Mouse (Mus musculus): ENCODE data around the gene Tent4a.

Tent4a gene

DNA sequence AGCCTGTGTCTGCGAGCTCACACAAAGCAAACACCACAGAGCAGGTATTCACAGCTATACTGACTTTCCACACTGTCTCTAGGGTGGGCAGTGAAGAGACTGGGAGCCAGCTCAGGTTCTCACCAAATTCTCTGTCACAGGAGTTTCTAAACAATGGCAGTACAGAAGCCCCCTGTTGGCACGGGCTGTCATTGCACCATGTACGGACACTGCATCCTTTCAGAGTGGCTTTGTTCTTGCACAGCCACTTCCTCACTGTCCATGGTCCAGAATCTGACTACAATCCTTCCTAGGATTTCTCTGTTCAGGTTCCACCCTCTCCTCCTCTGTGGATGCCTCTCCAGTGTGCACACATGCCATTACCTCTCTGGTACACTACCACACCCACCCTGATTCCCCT lies 10.6 kb upstream of the Tent4a start:
- DNase-seq (ENCODE audit: low spot score in 2 of 2), result no peak

DNA sequence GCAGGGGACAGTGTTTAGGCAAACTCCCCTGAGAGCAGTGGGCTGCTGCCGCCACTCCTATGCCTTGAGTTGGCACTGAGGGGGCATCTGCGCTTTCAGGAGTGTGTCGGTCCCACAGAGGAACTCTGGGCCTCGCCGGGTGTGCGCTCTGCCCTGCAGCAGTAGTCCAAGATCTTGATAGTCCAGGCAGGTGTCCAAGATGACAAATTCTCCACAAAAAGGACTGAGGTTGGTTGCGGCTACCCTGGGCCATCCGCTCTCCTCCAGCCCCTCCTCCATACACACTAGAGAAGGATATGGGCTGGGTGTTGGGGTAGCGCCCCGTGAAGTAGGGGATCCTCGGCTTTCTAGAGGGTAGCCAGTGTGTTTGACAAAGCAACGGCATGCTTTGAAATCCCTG lies 9.2 kb upstream of the Tent4a start:
- no peak for DNase-seq (ENCODE audit: low spot score in 2 of 2)

DNA sequence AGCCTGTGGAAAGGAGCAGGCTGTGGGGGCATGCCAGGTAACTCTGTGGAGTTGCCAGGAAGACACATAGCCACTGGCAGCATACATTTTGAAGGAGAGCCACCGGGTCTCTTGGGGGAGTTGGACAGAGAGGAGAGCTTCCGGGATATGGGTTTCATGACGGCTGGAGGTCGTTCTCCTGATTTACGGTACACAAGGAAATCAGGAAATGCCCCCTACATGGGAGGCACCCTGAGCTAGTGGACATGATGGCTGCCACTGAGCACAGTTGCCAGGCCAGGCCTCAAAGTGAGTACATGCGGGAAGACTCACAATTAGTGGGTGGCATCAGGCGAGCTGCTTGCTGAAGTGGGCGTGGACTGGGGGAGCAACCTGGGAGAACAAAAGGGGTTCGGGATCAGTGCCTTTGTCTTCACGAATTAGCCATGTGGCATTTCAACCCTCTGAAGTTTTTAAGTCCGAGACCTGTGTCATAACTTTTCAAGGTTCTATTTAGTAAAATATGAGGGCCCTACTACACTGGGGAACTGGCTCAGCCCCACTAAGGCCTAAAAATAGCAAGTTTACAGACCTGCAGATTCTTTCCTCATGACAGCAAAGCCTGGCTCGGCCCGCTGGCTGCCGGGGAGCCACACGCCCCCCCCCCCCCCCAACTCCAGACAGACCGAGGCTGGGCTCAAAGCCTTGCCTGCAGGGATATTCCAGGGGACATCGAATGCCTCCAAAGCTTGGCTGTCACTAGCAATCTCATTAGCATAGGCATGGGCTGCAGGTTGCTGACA lies 8.3 kb upstream of the Tent4a start:
- no peak for DNase-seq (ENCODE audit: low spot score in 2 of 2)

DNA sequence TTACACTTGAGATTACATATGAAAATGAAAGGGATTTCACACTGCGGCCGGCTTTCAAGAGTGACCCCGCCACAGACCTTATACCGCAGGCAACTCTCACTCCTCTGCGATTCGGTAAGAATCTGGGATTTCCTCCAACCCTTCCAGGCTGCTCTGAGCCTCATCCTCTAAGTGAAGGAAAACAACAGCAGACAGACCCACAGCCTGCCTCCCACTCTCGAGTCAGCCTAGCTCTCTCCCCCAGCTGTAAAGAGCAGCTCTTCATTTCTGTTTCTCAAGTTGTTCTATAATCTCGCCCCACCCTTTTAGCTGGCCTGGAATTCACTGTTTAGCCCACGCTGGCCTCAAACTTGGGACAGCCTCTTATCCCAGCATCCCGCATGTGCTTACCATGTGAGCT lies 7.4 kb upstream of the Tent4a start:
- DNase-seq (ENCODE audit: low spot score in 2 of 2), result peak in 1 of 2 experiments; percentile 78

DNA sequence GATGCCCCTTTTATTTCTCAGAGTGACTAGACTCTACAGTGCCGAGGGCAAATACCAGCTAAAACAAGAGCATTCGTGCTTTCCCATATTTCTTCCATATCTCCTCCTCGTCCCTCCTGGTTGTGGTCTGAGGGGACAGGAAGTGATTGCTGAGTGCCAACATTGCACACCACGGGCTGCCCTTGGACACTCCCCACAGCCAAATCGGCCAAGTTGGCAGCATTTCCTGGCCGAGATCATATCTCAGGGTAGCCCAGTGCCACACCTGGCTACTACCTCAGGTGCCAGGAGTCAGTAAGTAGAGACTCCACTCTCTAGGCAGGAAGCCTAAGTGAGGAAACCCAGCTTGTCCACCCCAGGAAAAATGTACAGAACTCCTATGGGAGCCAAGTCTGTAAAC lies 6.8 kb upstream of the Tent4a start:
- DNase-seq (ENCODE audit: low spot score in 2 of 2), result no peak

DNA sequence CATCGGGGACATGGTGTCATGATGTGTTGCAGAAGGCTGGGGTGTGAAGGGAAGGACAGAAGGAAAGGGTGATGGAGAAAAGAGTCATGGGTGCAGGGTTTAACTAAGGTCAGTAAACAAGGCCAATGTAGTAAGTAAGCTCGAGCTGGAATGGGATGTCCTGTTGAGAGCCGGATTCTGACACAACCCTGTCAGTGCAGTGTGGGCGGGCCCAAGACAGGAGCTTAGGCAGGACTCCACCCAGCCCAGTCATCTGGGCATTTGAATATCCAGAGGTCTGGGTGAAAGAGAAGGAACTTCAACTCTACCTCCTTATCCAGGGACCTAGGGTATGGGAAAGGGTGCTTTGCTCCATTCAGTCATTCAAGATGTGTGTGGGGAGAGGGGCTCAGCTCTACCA lies 3.9 kb upstream of the Tent4a start:
- no peak for DNase-seq (ENCODE audit: low spot score in 2 of 2)

DNA sequence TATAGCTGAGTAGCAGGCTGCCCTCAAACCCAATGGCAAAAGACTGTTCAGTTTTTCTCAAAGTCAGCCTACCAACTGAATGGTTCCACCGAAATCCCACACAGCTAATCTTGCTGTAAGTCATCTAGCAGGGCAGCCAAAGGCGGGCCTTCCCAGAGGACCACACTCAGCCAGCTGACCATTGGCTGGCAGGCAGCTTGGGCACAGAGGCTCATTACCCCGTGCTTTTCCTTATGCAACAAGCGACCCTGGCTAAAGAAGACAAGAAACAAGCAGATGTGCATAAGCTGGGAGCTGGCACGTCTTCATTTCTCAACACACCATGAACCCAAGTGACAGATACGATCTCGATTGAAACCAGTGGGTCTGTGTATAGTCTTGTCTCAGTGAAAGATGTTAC lies 2.9 kb upstream of the Tent4a start:
- no peak for DNase-seq (ENCODE audit: low spot score in 2 of 2)

DNA sequence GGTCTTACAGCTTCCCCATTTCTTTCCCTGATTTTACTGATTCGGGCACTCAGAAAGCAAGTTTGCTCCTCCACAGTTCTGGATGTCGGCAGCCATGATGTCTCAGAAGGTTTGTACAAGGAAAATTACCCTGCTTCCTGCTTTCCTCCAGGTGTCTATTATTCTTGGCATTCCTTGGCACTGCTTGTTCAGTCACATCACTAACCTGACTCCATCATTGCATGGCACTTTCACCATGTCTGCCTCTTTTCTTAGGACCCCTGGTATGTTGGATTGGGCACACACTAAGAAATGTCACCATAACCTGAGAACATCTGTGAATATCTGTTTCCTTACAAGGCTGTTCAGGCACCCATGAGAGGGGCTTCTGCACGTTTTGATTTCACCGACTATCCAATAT lies 1.6 kb upstream of the Tent4a start:
- DNase-seq (ENCODE audit: low spot score in 2 of 2), result no peak

DNA sequence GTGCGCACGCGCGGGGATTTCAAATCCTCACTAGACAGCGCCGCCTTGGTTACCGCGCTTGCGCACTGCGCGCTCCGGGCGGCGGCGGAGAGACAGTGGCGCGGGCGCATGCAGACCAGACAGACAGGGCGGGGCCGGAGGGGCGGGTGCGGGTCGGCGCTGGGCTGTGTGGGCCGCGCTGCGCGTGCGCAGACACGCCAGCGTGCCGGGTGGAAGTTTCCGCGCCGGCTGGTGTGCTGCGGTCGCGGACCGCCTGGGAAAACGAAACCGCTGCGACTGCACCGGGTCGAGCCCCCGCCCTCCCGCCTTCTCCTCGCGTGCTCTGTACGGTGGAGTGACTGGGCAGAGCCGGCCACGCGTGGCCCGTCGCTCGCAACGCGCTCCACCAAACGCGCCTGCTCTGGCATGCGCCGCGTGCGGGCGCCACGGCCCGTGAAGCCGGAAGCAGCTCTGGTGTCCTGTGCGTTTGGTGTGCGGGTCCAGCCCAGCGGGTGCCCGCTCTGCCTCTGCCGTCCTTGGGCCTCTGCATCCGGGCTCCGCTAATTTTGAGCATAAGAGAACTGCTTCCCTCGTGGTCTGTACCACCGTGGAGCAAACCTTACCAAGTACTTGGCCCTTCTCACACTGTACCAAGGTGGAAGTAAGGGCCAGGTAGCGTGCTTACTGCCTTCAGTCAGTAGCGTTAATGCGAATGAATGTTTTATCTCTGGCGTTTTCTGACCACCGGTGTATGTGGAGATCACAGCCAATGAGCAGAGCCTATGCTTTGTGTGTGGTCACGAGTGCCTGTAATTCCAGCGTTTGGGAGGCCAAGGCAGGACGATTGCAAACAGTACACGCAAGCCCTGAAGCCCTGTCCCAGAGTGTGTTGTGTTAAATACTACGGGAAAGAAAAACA lies 486 bp upstream of the Tent4a start:
- peak; percentile 93 to 97 for DNase-seq (ENCODE audit: low spot score in 2 of 2)

DNA sequence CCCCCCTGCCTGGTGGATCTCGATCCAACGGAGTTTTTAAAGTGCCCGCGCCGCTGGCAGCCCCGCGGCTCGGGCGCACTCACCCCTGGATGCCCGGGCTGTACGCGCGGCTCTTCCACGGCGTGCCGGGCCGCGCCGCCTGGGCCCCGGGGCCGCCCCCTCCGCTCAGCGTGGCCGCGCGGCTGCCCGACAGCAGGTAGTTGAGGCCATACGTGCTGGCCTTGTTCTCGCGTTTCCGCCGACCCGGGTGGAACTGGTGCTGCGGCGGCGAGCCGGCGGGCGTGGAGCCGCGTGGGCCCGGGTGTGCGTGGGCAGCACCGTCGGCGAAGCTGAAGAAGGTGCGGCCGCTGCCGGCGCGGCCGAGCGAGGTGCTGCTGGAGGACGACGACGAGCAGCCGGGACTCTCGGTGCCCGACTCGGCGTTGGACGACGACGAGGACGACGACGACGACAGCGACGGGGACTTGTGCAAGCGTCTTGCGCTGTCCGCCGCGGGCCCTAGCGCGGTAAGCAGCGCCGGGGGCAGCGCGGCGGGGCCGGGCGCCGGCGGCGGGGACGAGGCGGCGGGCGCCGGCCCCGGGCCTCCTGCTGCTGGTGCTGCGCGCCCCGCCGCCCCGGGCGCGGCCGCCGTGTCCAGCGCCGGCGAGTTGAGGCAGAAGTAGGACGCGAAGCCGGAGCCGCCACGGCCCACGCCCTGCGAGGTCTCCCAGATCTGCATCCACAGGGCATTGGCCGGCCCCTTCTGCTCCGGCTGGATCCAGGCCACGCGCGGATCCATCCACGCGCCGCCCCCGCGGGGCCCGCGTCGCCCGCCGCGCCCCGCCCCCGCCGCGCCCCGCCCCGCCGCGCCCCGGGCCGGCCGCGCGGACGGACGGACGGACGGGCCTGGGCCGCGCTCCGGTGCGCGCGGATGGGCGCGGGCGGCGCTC lies 748 bp downstream of the Tent4a start, which contains the start of gene Nsun2:
Gene Nsun2, plus strand, starts transcription at position 342 of the 929 bp plus-strand sequence.
- DNase-seq (ENCODE audit: low spot score in 2 of 2), result no peak

DNA sequence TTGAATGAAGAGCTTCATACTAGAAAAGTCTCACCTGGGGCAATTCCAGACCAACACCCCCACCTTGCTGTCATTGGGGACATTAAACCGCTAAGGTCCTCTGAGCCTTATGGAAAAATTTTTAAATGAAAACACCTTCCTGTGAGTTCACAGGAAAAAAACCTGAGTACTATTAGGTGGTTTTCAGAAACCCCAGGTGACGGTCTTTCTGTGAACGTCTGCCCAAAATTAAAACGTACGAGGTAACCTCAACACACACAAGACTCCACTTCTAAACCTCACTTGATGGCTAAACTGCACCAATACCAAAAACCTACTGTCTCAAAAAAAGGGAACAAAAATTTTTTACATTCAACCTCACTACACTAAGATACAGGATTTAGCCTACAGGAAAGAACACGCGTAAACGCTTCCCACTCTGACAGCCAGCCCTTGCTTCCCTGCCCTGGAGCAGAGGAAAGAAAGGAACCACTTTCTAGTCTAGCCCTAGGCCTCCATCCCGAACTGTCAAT lies 1.5 kb downstream of the Tent4a start:
- DNase-seq (ENCODE audit: low spot score in 2 of 2), result no peak

DNA sequence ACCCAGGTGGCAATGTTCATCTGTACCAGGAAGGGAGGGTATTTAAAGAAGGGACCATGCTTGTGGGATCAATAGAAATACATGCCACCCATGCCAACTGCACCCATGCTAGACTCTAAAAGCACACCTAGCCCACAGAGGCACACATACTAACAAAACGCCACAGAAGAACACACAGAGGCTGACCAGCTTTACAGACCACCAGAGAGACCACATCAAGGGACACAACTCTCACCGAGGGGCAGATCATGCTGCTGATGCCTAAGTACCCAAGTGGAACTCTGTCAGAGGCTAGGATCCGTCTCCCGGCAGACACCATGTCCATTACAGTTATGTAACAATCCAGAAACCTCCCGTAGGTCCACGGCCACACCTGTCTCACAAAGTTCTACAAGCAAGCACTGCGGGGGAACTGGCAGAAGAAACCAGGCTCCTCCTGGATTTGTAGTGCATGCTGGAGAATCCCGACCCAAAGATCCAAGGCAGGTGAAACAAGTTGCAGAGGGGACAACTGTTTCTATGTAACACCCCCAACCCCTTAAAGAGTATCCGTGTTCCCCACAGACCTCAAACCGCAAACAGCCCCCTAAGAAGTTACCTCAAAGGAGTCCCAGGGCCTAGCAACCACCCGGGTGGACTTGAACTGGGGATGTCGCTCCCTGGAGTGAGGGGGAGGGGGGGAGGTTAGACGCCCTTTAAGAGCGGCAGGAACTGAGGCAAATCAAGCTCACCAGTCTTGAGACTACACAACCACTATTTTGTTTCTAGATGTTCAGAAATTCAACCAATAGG lies 2.1 kb downstream of the Tent4a start:
- DNase-seq (ENCODE audit: low spot score in 2 of 2), result no peak

DNA sequence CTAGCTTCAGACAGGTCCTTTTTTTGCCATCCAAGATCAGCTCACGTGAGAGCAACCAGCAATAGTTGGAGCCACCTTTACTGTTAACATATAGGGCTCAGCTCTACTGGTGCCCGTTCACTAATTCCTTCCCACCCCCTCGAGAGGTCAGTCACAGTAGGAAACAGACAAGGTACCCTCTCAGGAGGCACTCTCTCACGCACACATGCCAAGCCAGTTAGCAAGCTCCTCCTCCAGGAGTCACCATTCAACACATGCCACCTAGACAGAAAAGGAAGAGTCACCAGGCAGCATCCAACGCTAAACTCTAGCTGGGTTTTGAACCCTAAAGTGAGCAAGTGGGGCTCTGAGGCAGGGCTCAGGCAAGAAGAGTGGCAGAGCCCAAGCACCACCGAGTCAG lies 3.0 kb downstream of the Tent4a start:
- no peak for DNase-seq (ENCODE audit: low spot score in 2 of 2)

DNA sequence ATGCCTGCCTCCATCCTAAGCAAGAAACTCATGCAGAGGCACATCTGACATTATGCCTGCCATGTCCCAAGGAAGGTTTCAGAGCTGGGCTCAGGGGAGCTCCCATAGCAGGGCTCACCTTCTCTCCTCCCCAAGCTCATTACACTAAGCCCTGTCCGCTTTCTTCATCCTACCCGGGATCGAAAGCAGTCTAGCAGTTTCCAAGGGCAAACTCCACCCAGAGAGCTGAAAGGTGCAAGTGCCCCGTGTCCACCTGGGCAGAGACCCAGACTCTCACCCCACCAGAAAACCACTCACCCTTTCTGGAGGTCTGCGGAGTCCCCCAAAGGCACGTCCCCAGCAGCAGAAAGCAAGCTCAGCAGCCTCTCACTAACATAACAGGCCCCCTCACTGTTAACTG lies 3.5 kb downstream of the Tent4a start:
- no peak for DNase-seq (ENCODE audit: low spot score in 2 of 2)

DNA sequence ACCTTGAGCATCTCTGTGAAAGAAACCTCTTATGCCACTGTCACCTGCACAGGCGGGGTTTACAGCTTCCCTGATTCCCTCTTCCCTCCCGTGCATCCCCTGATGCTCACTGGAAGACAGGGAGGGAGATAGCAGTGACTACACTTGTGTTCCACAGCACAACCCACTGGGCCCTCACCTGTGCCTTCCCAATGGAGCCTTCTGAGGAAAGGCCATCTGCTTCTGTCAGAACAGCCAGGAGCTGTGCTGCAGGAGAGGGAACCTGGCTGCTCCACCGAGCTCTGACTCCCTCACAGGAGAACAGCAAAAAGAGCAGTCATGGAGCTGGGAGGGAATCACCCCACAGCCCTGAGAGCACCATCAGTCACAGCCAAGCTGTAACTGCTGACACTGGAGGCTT lies 4.3 kb downstream of the Tent4a start:
- DNase-seq (ENCODE audit: low spot score in 2 of 2), result no peak

DNA sequence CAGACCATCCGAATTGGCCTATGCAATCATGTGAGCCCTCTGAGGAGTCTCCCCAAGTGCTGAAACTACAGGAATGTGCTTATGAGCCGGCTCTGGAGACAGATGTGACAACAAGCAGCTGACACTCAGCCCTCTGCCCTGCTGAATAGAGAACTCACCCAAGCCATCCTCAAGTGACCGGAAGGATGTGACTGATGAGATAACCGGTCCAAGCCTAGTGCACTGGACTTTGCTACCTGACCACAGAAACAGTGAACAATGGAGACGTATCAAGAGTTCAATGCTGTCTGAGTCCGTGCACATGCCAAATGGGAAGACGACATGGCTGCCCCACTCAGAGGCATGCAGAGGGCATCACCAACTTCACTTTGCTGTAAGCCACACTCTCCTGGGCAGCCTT lies 5.9 kb downstream of the Tent4a start:
- DNase-seq (ENCODE audit: low spot score in 2 of 2), result no peak

DNA sequence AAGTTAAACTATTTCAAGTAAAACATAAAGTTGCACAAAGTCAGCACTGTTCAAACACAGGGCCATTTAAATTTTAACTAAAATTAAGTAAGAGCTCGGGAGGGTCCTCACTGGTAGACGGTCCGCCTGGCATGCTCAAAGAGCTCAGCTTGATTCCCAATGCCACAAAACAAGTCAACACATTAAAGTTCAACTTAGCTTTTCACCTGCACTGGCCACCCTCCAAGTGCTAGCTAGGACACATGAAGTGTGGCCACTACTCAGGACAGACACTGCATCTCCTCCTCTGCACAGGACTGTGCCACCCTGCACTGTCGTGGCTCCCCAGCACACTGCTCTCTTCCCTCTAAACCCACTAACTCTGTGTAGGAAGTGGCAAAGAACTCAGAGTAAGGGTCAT lies 8.6 kb downstream of the Tent4a start:
- no peak for DNase-seq (ENCODE audit: low spot score in 2 of 2)

DNA sequence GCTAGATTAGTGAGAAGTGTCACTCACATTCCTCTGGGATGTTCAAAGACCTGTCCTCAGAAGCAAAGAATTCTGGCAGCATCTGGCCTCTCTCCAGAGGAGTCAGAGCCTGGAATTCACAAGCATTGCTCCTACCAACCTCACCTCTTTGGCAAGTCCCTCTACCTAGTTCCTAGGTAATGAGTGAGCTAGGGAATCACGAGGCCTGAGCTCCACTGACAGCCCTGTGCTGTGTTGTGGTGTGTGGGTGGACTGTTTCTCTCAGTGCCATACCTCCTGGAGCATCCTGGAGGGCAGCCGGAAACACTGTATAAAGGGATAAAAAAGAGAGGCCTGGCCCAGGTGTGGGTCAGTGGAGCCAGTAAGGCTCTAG lies 10.3 kb downstream of the Tent4a start:
- no peak for DNase-seq (ENCODE audit: low spot score in 2 of 2)

DNA sequence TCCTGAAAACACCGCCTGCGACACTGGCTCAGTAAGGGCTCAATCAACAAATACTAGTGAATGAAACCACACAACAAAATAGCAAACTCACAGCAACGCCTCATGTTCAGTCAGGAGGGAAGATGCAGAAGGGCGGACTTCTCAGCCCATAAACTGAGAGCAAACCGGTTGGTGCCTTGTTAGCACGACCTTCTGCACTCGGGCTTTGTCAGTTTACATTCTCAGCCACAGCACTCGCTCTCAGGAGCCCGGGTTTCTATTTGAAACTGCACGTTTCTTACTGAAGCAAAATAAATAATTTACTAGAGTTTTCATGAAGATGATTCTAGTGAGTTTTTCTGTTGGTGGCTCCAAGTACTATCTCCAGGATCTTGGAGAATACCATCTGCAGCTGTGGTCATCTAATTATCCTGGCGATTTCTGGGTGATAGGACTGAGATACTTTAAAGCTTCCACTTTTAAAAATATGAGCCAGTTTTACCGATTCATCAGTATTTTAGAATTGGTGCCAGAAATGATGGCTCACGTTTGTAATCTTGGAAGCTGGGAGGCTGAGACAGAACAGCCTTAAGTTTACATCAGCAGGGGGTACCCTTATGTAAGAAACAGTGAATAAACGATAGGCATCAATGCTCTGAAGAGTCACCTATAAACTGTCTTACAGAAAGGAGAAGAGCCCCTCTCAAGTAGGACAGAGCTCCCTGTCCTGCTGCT lies 10.8 kb downstream of the Tent4a start:
- DNase-seq (ENCODE audit: low spot score in 2 of 2), result no peak

DNA sequence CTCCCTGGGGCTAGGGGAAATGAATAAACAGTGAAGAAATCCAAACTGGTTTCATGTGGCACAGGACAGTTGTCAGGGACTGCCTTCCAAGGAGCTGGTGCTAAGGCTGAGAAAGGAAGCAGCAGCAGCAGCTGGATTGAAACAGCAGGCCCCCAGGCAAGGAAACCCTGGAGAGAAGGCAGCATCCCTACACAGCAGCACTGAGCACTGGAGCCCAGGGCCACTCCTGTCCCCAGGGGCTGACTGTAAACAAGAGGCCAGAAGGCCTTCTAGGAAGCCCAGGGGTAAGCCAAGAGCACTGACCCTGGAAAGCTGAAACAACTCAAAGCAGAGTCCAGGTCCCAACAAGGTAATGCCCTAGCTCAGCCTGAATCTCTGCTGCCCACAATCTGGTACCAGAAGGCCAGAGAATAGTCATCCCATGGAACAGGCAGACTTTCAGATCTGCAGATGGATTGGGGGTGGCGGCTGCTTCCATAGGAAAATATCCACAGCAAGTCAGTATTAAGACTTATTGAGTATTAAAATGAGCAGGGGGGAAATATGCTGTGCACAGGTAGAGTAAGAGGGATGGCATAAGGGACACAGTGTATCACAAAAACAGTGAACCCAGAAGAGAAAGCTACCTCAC lies 12.1 kb downstream of the Tent4a start:
- no peak for DNase-seq (ENCODE audit: low spot score in 2 of 2)

All from left cerebral cortex, adult 9 months (tissue).